Mouse (Mus musculus): ENCODE measurements around the gene Stc2. TPM values are rescaled to one million over a fixed set of nuclear protein-coding genes. Genes with fewer than 3 reads are reported as not detected.

The Stc2 gene
- total RNA-seq (2023): not detected

DNA sequence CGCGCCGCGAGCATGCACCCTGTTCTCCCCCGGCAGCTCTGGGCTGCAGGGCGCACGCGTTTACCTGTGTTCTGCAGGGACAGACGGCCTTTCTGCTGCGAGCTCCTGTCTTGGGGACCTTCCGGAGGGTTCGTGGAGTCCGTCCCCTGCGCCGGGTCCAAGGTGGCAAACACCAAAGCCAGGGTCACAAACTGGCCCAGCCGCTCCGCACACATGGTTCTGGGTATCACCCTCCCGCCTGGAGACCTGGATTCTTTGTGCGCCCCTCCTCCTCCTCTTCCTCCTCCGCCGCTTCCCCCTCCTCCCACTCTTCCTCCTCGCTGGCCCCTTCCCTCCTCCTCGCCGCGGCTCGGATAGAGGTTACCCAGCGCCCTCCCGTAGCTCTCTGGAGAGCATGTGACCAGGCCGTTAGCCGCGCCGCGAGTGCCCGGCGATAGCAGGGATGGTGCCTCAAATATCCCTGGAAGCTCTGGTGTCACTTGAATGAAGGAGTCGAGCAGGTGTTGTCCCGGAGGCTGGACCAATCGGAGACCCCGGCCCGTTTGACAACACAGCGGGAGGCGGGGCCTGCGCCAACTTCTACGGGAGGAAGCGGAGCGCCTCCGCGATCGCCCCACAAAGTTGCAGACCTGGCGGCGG is at the start of gene Stc2:
Stc2 (minus strand) TSS at position 427 of the 639 bp plus-strand sequence.

Other genes starting within 250 kb of the Stc2 start
- not detected for gene Gm17332, start 187.6 kb downstream of the Stc2 start, total RNA-seq (2023)

Measured in neutrophil, adult 83 days (primary cell).